Mouse (Mus musculus) brain, embryonic 14.5 days (tissue): ENCODE data around the gene Pax1.
A peak's percentile ranks its signal among the peaks of the same experiment; 100 is the strongest.

Source experiments
- CTCF ChIP-seq: fragments of 200-500 bp; IDR thresholded peaks from 2 replicates; pipeline ENCODE4 v1.5.1; 2012; ENCODE audit warnings: inconsistent platforms, mild to moderate bottlenecking, moderate library complexity, borderline replicate concordance; ENCODE audit not compliant: insufficient read depth, insufficient read length; ENCODE audit errors: extremely low read depth
- POLR2A ChIP-seq: fragments of 200-500 bp; IDR thresholded peaks from 2 replicates; pipeline ENCODE4 v1.6.1; 2012; ENCODE audit warnings: mild to moderate bottlenecking, inconsistent platforms, borderline replicate concordance; ENCODE audit not compliant: poor library complexity, insufficient read depth, insufficient read length, severe bottlenecking; ENCODE audit errors: extremely low read depth

- TF ChIP-seq CTCF (peak; percentile 53; the same call in 1 of the 2 replicates), POLR2A (no peak)
These were observed 17.2 kb downstream of the Pax1 start for GRCm38 (mm10) chr2:147378934-147379333.
